Mouse (Mus musculus): ENCODE measurements around the gene Gstz1.
"Not testable (repeated sequence)": the region's sequence is repeated elsewhere in the genome, so short reads cannot be mapped to it uniquely, and the experiment has no call there.

Gene Gstz1

DNA sequence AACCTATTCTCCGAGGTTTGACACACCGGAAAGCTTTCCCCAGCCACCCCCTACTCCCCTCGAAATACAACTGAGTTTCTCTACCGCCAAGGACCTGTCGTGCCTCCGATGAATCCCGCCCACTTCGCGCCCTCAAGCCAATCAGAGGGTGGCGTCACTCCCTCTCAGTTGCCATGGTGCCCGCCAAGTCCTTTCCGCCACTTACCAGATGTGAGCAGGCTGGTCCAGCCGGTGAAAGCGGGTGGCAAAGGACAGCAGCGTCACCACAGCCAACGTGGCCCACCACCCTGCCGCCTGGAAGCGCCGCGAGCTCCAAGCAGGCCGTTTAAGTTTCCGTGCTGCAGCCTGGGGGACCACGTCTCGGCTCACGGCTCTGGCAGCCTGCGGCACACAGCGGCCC is at the start of gene Gstz1:
Gstz1 (plus strand) TSS at position 200 of the 400 bp plus-strand sequence.
- DNase-seq, result peak; percentile 87 to 89

DNA sequence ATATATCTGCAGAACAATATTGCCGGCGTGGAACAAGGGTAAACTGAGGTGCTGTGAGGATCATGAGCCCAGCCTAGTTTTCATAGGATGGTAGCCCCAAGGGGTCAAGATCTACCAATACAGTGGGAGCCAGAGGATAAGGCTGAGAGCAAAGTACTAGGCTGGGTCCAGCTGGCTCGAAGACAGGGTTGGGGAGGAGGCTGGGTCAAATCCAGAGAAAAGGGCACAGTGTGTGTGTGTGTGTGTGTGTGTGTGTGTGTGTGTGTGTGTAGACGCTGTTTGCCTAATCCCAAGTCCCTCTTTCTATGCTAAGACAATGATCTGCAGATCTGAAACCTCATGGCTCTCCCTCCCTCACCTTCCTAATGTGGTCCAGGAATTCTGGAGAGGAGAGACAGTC is 46.6 kb upstream of the Gstz1 start:
- DNase-seq, result no peak

DNA sequence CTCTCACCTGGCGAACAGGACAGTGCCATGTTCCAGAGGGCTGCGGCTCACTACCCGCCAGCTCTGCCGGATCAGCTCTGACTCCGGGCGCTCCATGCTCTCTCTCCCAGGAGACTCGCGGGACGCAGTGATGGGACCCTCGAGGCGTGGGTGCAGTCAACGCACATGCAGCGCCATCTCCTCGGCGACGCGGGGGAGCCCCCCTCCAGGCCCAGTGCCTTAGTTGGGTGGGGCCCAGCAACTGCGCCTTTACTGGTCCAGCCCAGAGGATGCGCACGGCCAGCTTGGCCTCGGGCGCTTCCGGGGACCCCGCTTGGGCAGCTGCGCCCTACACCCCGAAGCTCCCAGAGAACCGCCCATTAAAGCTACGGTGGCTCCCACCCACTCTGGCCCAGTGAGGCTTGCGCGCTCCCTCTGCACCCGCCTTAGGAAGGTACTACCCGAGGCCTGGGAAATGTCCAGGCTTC is 44.8 kb upstream of the Gstz1 start, which contains the start of gene Ngb:
Ngb (minus strand) TSS at position 375 of the 467 bp plus-strand sequence.
- no peak for DNase-seq

DNA sequence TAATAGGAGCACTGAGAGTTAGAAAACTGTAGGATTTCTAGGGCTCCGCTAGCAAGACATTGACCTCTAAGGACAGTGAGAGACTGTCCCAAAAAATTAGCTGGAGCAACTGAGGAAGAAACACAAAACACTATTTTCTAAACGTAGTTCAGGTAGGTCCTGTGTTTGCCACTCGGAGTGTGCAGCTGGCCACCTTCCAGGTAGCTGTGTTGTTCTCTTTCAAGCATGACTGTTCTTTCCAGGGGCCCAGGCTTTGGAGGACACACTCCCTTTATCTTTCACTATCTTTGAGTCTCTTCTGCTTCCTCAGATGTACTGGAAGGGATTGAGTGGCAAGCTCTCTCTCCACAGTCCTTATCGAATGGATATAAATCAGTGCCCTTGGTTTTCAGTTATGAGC is 43.5 kb upstream of the Gstz1 start:
- DNase-seq, result no peak

DNA sequence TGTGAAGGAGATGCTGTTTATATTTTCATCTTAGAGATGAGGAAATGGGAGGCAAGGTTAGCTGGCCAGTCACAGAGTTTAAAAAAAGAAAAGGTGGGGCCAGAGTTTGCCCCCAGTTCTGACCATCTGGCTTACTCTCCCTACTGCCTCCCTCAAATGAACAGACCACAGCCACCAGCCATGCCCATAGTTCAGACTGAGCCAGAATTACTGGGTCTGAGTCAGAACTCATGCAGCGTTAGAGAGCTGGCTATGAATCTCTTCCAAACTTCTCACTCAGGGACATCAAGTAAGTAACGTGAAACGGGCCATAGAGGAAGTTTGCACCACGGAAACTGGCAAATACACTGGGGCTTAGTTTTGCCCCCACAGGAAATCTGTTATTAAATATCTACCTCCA is 42.2 kb upstream of the Gstz1 start:
- no peak for DNase-seq

DNA sequence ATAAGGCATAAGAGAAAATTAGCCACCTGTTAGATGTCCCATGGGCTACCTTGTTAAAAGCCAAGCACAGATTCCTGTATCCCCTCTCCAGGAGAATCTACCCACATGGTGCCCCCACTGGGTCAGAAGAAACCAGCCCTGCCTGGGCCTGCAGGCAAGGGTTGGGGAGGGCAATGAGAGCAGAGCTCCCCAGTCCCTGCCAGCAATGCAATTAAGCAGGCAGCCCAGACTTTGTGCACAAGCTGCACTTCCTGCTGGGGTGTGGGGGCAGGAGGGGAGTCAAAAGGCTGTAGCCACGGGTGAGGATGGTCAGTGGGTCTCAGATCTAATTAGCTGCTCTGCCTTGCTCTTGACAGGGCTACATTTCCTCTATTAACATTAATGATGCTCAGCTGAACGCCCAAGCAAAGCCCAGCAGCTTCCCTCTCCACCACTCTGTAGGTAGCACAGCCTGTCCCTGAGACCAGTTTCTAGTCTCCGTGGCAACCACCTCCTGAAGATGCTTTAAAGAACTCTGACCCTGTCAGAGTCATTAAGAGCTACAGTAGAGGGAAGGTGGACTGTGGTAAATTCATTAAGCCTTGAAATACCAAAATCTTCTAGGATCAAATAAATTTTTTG is 39.5 kb upstream of the Gstz1 start:
- no peak for DNase-seq

DNA sequence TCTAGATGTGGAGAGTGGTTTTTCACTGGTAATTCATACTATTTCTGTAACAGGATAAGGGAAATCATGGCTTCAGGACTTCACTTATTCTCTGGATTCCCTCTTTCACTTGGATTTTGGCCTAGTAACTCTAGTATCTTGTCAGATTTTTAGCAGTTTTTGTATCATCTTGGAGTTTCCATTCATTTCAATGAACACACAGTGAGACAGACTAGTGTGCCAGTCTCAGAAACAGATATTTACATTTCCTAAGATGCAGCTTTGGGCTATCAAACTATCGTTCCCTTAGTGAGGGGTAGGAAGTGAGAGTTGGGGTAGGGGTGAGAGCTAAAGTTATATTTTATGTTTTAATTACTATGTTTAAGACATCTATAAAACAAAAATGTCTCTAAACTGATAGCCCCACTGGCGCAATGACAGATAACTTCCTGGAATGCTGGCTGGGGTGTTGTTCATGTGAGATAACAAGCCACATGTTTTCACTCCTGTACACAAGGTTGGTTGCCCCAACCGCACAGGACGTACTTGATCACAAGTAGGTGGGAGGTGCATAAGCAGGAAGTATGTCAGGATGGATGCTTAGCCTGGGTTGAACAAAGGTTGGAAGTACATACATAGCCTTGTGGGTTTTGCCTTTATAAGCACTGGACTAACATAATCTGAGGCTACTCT is 24.9 kb upstream of the Gstz1 start:
- no peak for DNase-seq

DNA sequence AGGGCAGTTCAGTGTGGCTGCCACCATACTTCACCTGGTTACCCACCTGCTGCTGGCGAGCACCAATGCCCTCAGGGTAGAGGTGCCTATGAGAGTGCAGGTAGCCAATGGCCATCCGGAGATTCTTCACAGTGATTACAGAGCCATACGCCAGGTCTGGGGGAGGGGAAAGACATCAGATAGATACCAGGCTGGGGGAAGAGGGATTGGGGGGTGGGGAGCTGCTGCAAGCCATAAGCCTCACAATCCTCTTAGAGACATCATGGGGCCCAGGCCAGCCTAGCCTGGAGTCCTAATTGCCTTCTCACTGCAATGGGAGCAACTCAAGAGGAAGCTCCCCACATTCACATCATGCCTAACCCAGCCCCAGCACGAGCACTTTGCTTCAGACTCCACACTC is 19.7 kb upstream of the Gstz1 start:
- DNase-seq, result no peak

DNA sequence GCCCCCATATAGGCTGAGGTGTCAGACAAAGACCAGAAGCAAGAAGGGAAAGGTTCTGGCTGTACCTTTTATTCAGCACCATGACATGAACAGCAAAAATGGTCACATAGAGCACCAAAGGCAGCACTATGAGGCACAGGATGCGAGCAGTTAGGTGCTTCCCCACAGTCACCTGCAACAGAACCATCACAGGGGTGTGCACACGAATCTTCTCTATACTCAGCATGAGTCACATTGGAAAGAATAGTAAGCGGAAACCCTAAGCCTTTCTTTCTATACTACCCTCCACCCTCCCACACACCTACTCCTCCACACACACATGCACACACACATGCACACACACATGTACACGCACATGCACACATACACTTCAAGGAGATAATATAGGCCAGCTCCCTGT is 16.7 kb upstream of the Gstz1 start:
- DNase-seq, result no peak

DNA sequence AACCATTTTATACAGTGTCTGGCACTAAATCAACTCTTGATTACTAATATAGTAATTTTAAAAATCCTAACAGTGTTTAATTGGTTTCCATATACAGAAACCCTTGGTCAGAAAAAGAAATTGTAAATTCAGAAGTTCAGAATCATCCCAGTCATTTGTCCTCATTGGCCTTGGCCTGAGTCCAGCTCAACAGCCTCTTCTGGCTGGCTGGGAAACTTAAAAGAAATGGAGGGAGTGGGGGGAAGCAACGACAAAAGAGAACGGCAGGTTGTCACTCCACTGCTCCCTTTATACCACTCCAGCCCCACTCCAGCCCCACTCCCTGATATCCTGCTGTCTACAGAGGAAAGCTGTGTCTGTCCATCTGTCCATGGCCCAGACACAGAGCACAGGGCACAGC is 15.8 kb upstream of the Gstz1 start:
- no peak for DNase-seq

DNA sequence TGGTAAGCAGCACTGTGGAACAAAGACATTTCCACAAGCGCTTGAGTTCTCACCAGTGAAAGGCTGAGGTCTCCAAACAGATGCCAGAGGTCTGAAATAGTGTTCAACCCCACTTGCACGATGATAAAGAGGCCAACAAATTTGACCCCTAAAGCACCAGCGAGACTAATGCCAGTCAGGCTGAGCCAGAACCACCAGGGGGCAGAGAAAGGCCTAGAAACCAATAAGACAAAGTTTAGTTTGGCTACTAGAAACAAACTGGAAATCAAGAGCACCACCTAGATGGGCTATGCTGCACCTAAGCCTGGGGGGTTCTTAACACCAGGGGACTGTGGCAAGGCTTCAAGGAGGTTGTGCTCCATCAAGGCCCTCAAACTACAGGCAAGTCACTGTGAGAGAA is 15.3 kb upstream of the Gstz1 start:
- peak; percentile 62 to 66 for DNase-seq

DNA sequence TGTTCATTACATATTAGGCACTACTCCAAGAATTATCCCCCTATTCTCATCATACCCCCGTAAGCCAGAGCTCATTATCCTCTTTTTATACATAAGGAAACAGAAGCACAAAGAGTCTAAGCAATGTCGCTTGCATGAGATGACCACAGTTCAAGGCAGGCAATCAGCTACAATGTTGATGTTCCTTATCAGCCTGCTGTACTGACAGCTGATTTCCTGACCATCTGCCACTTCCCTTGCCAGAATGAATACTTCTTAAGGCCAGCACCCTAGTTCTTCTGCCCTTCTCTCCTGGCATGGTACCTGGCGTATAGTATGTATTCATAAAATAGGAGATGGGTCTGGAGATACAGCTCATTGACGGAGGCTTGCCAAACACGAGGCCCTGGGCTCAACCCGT is 14.8 kb upstream of the Gstz1 start:
- no peak for DNase-seq

DNA sequence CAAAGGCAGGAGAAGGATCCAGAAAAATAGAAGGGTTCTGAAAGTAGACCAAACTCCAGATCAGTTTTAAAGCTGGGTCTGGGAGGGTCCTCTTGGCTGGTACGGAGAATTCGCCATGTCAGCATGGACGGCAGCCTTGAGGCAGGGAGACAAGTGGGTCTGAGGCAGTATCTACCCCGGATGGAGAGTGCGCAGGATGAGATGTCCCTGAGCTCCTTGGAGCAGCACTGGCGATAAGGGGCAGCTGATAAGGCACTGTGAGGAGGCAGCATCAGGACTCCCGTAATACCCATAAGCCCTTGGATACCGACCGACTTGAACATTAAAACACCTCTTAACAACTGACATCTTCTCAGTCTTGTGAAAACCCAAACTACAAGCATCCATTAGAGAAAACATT is 14.2 kb upstream of the Gstz1 start:
- no peak for DNase-seq

DNA sequence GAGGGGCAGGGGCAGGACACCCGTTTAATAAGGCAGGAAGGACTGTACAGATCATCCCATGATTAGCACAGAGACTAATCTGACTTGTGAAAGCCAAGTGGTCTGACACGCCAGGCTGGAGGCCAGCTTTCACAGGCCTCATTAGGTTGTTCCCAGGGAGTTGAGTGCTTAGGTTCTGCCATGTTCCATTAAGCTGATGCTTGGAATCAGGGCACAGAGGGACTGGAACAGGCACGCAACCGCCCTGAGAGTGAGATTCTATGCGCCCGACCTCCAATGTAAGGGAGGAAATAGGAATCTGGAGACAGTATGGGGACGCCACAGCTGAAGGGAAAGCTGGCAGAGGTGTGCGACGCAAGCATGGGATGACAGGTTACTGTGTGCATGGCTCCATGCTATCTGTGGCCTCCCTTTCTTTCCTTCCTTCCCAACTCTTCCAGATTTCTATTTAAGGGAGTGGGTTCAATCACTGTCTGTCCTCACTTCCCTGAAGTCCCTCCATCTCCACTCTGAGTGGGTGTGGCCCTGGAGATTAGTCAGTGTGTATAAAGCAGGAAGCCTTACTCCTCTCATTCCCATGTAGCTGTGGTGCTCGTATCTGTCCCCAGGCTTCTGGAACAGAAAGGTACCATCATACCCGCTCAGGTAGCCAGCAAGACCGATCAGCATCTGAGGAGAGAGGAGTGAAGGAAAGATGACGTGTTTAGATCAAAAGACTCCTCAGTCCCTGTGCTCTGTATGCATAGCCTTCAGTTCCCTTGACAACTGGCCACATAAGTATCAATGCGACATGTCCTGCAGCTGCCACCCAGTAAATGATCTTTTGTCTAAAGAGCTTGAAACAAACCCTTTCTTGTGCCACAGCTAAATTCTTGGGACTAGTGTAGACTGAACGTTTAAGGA is 9.3 kb upstream of the Gstz1 start:
- no peak for DNase-seq

DNA sequence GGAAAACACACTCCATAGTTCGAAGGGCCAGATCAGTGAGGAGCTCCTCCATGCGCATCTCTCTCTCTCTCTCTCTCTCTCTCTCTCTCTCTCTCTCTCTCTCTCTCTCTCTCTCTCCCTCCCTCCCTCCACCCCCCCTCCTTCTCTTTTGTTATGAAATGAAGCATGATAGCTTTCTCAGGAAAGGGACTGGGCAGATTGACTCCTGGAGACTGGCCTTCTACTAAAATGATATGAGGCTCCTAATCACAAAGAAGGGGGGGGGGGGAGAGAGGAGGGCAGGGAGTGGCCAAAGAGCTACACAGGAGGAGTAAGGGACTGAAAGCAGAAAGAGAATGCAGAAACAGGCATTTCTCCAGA is 8.6 kb upstream of the Gstz1 start:
- DNase-seq, result no peak

DNA sequence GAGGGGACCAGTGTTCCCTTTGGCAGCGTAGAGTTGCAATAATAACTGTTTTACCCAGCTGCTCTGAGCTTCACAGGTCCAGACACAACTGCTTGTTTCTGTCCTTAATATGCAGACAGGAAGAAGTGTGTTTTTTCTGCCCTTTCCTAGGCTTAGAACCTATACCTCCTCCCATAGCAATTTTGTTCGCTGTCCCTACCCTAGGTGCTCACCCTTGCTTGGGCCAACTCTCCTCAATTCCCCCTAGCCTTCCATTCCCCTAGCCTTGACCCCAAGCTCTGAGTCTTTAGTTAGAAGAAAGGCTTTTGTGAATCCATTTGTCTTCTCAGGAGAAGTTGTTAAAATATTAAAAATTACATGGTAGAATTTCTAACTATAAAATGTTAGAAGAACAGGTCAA is 8.2 kb upstream of the Gstz1 start:
- DNase-seq, result no peak

DNA sequence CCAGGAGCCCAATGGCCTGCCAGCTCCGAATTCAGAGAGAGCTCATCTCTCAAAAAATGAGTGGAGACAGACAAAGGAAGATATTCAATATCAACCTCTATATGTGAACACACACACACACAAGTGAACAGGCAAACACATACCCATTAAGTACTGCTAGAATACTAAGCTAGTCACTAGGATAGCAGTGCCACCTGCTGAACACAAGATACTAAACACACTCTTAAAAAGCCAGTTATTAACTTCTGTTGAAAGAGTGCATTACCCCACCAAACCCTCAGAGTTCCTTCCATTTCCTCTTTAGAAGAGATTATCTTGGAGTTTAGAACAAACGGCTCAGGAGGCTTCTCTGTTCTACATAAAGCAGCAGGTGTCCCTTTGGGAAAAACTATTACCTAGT is 4.8 kb upstream of the Gstz1 start:
- no peak for DNase-seq

DNA sequence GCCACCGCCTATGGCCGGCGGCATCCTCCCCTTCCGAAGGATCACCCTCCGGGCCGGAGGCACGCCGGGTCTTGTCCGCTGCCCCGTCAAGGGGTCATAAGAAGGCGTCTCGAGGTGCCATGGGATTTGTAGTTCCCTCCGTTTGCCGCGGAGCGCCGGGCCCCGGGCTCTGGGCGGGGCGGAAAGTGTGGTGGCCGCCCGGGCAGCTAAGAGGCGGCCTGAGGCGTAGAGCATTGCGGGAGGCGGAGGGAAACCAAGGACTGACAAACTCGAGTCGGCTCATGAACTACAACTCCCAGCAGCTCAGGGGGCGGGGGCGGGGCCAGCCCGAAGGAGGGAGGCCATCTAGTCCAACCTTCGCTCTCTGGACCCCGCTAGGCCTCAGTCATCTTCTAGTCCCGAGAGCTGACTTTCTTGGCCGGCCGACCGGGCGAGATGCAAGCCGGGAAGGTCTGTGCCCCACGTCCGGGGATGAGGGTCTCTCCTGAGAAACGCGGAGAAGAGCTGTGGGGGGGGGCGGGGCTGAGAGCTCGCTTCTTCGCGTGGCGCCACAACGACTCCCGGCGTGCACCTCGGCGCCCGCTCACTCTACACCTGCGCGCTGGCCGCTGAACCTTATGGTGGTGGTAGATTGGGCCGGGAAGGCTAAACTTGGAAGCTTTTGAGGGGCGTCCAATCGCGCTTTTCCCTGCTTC is 577 bp downstream of the Gstz1 start, which contains the start of gene Pomt2:
Pomt2 (minus strand) TSS at position 574 of the 695 bp plus-strand sequence.
- DNase-seq, result peak; percentile 87 to 88

DNA sequence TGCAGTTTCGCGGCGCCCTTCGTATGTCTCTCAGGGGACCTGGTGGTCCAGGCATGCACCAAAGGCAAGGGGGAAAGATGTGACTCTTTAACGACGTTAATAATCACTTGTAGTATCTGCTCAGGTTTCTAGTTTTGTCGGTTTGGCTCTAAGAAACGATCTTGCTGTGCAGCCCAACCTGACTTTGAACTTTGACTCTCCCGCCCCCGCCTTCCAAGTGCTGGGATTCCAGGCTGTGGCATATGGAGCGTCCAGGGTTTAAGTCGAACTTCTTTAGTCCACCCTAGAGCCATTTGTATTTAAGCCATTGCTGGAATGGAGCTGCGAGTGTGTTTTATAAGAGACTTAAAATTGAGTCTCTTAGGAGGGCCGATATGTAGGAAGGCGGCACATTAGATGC is 1.2 kb downstream of the Gstz1 start:
- no peak for DNase-seq

DNA sequence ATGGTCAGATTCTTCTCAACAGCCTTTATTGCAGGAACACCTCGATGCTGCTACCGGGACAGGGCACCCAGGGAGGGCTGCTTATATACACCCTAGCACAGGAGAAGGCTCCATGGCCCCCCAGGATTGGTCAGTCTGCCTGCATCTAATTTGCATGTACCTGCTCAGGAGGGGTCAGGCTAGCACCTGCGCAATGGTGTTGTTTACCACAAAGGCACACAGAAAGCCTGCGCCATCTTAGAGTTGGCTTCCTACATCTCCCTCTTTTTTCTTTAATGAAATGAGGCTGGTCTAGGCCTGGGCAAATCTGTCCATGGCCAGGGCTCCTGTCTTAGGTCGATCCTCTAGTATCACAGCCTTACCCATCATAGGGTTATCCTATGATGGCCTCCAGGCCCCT is 2.5 kb downstream of the Gstz1 start:
- no peak for DNase-seq

DNA sequence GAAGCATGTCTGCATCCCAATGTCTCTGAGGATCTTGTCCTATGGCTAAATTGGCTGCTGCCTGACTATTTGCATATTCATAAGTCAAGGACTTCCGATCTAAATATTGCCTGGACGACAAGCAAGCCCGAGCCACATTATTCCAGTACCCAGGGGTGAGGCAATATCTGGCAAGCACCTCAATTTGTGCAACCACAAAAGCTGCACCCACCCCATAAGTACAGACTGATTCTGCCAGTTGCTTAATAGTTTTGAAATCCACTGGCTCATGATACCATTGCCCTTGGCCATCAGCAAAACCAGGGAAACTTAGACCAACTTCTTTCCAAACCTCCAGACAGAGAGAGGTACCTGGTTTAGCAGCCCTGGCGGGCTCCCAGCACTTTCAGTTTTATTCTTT is 7.5 kb downstream of the Gstz1 start:
- DNase-seq, result not testable (repeated sequence)

DNA sequence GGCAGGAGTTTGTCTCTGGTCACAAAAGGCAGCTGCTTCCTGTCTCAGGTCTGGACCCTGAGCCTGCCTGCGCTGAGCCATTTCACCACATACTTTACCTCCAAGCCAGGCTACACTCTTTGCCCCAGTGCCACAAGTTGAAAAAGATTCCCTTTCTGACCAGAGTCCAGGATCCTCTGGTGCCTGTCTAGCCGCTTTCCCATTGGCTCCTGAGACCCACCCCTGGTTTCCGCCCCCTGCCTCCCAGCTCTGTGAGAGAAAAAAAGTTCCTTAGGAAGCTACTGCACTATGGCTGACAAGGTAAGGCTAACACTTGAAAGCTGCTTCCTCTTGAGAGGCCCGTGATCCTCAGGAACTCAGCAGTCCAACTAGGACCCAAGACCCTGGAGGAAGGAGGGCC is 10.4 kb downstream of the Gstz1 start:
- no peak for DNase-seq

DNA sequence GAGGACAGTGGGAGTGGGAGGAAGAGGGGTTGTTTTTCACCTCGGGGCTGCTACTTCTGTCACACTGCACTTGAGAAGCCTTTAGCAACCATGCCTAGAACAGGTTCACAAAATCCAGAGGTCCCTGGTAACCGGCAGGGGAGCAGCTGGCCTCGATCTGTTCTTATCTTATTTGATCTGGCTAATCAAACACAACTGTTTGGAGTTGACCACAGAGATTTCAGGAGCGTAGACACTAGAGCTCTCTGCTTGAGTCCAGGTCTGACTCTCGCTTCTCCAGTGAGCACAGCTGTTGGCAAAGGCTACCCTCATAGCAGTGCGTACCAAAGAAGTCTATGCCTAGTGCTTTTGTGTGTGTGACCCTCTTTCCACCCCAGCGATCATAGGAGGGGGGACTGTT is 11.1 kb downstream of the Gstz1 start:
- no peak for DNase-seq

Data from B cell, adult 2 months (primary cell).